Mouse (Mus musculus) ovary, postnatal 10 days (tissue): Measurements from ENCODE around the gene Pgpep1l.

Experiments
- DNase-seq: peaks from one replicate; pipeline ENCODE4 v3.0.0; 2022; ENCODE audit warnings: low spot score

Gene Pgpep1l

DNA sequence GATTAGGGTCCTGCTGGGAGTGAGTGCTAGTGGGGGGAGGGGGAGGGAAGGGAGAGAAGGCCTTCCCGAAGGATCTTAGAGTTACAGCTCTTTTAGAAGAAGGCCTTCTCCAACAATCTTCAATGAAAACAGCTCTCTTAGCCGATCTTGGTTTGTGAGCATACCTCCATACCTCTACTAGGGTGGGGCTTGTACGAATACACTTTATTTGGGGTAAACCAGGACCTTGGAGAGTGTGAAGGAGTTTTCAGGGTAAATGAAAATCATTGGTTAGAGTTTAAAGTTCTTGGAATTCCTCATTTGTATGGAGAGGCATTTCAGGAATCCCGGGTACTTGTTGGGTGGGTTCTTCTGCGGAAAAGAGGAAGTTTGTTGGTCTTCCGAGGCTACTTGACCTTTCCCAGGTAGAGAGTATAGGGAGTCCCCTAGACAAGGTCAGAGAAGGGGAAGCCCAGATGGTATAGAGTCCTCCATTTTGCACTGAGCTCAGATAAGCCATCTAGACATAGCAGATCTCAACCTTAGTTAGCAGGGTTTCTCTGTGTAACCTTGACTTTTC lies 4.4 kb downstream of the Pgpep1l start:
- no peak for DNase-seq

DNA sequence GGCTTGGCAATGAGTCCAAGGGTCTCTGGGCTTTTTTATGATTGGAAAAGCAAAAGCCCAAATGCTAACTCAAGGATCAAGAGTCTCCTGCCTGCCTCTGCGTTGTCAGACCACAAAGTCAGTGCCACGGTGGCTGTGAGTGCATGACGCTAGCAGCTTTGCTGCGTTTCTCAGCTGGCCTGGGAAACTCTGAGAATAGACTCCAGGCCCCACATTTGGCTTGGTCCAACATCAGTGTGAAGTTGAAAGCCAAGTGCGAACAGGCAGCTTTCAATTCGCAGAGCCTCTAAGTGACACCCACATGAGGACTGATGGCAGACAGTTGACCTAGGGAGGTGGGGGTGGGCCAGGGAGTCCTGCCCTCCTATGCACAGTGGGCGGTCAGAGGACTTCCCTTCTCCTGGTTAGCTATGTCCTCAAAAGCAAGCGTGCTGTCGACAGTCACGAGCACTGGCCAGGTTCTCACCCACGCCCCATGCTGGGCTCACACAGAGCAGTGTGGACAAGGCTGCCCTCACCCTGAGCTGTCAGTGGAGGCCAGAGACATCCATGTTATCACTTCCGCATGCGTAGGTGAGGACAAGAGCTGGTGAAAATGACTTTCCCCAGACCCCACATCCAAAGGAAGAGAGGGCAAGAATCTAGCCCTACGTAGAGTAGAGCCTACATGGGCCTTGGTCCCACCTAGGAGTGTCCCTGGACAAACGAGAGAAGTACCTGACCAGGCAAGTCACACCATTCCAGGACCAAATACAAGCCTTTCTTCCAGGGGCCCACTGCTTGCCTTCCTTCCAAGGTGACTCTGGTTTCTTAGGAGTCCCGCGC lies 5.5 kb downstream of the Pgpep1l start:
- no peak for DNase-seq

DNA sequence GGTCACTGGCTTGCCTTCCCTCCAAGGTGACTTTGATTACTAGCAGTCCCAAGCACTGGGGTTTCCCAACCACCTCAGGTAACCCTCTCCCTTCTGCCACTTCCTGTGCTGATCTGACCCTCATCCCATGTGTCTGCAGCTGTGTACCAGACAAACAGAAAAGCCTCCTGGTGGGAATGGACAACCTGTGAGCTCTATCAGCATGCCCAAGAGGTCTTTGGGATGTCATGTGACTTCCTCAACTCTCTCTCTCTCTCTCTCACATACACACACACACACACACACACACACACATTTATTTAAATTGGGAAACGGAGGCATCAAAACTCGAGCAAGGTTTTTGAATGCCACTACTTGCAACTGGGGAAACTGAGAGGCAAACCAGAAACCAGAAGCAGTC lies 6.3 kb downstream of the Pgpep1l start:
- DNase-seq = no peak

DNA sequence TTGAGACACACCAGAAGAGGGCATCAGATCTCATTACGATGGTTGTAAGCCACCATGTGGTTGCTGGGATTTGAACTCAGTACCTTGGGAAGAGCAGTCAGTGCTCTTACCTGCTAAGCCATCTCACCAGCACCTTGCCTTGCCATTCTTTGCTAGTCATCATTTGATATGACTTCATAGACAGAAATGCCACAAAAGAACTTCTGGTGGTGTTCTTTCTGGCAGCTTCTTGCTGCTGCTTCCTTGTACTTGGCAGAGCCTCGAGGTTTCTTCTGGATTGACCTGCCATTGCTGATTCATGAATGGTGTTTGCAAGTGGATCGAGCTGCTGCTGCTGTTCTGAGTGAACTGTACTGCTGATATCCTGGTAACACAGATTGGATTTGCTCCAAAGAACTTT lies 13.1 kb downstream of the Pgpep1l start:
- no peak for DNase-seq

DNA sequence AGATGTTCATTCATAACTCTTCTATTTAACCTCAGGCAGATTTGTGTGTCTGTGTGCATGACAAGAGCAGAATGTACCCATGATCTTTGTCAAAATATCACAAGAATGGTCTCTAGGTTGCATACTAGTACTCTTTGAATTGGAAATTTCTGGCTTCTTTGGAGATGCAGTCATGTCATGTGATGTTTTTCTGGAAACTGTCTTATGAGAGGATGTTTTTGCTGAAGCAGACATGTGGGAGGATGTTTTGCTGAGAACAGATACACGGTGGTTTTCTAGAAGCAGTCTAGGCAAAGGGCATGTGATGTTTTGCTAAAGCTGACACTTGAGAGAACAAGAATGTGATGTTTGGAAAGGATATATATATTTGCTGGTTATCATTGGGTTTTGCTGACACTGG lies 13.6 kb downstream of the Pgpep1l start:
- no peak for DNase-seq

DNA sequence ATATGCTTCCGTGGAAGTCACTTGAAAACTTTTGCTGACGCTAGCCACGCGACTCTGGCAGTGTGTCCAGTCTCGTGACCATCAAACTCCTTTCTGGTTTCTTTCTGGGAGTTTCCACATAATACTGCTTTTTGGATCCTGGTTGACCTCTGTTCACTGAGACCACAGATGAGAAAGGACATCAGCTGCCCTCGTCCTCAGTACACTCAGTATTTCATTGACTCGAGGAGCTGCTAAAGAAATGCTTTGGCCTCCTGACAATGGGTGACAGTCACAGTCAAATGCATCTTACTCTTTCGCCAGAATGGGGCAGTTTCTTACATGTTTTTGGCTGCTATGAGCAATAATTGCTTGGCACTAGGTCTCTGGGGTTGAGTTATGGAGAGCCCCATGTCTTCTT lies 17.8 kb downstream of the Pgpep1l start:
- DNase-seq = no peak

DNA sequence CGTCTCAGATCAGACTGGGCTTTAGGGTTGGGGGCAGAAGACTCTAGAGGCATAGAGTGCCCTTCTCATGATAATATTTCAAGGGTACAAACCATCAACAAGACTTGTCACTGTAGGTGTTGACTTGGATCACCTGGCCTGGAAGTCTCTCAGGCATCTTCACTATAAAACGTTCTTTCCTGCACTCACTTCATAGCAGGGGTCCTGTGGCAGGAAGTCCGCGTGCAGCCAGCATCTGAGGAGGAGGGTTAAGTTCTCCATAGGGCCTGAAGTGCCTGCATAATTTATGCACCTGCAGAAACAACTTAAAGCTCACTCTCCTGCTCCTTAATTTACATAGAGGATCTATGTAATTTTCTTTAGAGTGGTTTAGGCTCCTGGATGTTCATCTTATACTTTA lies 18.4 kb downstream of the Pgpep1l start:
- no peak for DNase-seq

DNA sequence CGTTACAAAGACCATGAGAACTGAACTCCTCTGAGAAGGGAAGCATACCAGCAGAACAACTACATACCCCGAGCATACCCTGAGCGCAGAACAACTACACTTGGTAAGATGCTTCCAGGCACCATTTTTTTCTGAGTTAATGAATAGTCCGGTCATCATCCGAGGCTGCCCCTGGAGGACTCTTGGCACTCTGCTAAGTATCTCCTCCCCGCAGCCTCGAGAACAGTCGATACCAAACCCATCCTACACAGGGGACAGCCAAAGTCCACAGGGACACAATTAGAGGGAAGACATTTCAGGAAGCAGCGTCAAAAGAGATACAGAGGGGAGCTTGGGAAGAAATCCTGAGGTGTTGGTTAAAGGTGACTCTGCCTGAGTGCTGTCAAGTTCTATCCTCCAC lies 22.8 kb downstream of the Pgpep1l start:
- DNase-seq = no peak

DNA sequence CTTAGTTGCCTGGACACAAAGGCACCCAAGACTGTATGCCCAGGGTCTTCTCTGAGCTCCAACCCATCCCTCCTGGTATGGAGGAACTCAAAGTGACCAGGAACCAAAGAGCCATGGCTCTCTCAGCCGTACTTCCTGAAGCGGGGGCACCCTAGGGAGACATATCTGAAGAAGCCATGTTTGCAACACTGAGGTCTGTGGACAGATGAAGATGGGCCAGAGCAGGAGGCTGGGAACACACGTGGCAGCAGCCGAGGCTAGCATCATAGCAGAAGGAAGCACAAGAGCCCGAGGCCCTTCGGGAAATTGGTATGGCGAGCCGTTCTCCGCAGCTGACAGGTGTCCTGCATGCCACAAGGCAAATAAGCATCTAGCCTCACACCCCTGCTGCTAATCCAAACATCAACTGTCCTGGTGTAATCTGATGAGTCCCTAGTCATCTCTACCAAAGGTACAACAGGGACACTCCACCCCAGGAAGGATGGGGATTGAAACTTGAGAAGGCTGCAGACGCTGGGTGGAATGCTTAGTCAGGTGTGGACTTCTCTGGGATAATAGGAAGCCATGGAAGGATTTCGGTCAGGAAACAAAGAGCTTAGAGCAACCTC lies 24.7 kb downstream of the Pgpep1l start:
- no peak for DNase-seq

DNA sequence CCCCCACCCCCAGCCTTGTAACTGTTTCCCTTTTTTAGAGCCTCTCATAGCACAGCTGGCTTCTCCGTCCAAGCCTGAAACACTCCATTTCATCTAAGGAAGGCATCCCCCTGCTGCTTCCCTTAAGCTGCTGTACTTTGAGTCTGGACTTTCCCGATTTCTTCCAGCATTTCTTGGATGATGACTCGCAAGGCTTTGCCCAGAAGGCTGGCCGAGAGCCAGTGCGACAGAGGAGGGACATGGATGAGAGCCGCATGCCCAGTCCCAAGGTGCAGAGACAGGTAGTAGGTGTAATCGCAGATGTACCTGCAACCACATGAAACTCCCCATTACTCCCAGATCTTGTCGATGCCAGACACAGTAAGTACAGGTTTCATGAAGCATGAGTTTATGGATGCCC lies 27.2 kb downstream of the Pgpep1l start:
- DNase-seq = no peak

DNA sequence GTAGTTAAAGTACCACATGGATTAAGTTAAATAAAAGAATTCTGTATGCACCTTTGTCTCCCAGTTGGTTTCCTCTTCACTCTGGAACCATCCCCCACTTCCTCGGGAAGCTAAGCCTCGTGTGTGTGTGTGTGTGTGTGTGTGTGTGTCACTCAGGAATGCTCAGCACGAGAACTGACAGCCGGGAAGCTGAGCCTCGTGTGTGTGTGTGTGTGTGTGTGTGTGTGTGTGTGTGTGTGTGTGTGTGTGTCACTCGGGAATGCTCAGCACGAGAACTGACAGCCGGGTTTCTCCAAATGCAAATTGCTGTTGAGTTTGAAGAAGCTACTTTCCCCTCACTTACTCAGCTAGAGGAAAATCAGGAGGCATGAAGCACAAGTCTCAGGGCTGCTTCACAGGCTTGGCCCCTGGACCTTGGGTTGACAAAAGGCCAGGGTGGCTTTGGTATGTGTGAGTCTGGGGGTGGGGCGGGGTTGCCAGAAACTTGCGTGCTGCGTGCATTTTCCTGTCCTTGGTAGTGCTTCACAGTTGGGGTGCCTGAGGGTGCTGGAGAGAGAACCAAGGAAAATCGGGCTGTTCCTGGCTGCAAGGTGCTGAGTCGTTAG lies 30.3 kb downstream of the Pgpep1l start:
- no peak for DNase-seq

DNA sequence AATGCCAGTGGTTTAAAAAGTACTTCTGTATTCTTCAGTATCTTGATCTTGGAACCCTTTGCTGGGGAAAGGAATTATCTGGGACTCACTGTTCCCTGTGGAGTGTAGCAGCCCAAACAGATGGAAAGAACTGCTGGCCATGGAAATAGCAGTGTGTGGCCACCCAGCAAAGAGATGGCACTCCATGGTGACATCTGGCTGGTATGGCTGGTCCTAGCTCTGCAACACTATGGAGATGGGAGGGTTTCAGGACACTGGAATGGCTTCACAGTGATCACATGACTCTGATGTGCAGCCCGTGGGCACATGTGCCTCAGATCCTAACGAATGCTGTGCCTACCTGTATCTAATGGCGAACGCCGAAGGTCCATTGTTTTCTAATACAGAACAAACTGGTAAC lies 31.5 kb downstream of the Pgpep1l start:
- DNase-seq = no peak

DNA sequence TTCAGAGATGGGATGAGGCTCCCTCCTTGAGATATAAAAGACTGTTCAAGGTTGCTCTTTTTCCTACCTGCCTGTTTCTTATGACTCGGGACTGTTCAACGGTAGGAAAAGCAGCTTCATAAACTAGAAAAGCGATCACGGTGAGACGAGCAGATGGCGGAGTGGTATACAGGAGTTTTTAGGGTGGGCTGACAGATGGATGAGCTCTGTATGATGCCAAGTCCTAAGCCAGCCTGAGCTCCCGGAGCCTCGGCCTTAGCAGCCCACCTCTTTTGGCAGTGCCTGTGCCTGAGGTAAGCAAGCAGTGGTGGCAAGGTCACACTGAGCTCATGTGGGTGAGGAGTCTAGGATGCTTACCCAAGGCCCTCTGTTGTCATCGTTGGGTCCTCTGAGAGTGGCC lies 33.2 kb downstream of the Pgpep1l start:
- DNase-seq = no peak

DNA sequence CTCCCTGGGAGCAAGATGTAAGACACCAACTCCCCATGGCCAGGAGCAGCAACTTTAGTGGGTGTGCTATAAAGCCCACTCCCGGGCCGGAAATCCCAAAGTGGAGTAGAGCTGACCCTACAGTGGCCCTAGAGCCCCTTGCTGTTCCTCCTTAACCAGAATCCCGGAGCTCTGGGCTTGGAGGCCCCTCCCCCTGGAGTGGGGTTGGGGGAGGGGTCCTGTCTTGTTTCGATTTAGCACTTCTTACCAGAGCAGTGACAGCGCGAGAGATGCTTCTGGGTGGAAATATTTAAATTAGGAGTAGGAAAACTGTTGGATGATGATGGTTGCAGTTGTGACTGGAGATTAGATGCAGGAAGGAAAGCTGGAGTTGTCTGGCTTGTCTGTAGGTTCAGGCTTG lies 35.5 kb downstream of the Pgpep1l start:
- no peak for DNase-seq

DNA sequence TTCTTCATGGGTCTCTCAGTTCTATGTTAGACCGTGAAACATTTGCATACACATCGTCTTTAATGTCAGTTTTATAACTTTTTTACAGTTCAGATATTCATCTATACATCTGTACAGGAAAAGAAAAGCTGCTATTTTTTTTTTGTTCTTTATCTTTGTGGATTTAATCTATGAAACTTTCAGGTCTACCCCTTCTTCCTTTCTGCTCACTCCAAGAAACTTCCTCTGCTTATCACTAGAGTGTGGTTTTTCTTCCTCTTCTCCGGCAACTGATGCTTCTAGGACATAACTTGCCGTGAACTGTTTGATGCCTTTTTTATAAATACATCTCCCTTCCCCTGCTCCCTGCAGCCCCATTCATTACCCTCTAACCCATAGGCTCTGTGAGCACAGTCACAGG lies 36.4 kb downstream of the Pgpep1l start:
- no peak for DNase-seq

DNA sequence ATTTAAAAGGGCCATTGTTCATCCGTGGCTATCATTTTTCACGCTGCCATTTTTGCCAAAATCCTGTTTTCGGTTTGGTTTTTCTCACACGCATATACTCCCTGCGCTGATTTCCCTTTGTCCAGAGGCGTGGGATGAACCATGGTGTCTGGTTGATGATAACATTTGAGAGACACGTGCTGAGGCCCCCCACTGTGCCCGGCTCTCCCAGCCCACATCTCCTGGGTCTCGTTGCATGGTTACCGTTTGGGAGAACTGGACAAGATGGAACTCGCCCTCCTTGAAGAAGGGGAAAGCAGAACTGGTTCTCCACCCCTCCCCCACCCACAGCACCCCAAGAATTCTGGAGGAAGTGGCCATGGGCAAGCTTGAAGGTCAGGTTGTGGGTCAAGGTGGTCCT lies 37.0 kb downstream of the Pgpep1l start:
- no peak for DNase-seq

DNA sequence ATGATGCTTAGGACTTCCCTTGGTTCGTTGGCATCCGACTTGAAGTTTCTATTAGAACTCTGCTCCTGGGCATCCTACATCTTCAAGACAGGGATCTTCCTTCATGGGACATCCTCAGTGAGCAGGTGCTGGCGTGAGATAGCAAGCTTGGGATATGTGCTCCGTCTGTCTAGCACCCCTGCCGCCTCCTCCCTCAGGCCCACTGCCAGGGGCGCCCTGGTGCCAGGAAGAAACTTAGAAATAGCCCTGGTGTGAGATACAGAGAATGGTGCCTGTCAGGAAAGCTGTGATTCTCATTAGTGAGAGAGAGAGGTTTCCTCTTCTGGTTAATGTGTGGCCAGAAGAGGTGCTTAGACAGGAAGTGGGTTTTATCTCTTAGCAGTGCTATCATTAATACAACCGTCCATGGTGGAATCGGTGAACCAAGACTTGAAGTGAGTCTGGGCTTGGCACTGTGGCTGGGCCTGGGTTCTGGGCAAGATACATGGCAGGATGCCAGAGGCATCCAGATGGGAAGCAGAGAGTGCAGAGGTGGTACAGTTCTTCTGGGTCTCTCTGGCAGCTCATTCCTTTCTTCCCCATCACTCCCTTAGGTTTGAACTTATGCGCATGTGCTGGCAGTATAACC lies 38.5 kb downstream of the Pgpep1l start:
- DNase-seq = no peak

DNA sequence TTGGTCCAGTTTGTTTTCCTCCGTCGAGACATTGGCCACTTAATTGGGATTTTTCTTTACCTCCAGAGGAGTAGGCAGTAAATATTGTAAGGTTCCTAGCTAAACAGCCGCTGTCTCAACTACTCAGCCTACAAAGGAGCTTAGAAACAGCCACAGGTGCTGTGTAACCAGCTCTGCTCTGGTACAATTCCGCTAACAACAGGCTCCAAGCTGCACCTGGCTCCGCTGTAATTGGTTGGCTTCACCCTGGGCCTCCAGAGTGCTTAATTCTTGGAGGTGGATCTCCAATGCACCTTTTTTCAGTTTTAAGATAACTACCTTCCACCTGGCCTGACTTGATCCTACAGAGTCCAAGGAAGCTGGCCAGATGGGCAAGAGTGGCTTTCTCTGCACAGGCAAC lies 40.0 kb downstream of the Pgpep1l start:
- no peak for DNase-seq

DNA sequence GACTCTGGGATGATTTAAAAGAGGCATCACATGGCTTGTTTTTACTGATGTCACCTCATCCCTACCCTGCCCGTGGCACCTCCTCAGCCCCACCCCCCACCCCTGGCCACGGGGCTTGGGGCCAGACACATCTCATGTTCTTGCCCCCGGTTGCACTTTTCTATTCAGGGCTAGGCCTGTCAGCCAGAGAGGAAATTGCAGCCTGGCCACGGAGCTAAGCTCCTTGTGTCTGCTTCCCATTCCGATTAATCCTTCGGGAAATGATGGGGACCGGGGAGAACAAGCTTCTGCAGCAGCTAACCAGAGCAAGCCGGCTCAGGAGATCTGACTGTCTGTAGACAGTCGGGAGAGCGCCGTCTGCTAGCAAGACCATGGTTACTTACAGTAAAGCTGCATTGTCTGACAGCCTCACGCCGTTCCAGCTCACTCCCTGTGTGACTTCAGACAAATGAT lies 40.7 kb downstream of the Pgpep1l start:
- DNase-seq = no peak

DNA sequence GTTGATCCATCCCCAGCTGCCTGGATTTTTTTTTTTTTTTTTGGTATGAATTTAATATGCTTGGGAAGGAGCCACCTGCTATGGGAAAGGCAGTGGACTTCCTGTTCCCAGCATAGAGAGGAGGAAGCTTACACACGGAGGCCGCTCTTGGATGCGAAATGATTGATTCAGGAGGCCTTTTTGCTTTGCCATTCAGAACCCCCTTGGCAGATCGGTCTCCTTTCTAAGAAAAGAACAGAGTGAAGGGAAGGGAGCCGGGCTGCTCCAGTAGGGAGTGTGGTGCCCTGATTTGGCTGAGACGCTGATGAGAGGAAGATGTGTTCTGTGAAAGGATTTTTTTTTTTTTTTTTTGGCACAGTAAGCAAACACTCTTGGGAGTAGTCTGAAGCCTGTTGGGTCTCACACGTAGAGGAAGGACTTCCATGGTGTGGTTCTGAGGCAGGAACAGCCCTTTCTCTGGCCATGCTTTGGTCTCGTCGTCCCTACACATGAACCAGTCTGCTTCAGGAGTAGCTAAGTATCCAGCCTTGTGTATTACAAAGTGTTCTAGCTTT lies 42.3 kb downstream of the Pgpep1l start:
- DNase-seq = no peak

DNA sequence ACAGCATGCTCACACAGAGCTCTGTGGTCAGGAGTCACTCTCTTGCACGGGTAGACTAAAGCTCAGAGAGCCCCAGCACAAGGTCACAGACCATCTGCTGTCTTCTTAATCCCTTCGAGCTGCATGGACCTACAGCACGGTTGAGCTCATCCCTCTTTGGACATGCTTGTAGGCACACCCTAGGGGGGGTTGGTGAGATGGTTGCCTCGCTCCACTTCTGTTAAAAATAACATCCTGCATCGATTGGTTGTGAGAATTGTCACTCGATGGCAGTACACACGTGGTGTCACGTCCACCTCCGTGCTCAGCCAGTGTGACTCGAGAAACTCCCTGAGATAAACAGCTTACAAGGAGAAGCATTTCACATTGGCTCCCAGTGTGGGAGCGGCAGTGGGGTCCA lies 45.2 kb downstream of the Pgpep1l start:
- no peak for DNase-seq

DNA sequence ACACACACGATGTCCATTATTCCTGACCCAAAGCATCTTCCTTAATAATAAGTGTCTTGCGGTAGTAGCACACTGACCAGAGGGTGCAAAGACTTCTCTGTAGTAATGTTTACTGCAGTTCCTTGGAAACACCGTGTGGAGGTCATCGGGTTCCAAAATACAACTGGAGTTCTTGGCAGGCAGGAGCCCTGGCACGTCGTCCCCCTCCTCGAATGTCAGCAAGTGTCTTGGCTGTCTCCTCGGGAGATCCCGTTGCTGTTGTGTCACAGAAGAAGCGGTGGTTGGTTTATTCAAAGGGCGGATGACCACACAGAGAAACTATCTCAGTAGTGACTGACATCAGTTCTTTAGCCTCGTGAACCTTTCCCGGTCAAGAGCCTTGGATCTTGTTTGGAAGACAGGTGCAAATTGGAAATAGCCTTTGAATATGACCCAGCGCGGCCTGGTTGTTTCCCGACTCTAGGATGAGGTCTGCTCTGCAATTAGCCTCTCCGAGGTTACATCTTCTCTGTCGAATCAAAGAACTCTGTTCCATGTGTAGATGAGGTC lies 48.4 kb downstream of the Pgpep1l start:
- no peak for DNase-seq
